Mouse (Mus musculus): Measurements from ENCODE around the gene Hist1h4a. TPM values are rescaled to one million over a fixed set of nuclear protein-coding genes. Genes with fewer than 3 reads are reported as not detected.
A peak's percentile ranks its signal among the peaks of the same experiment; 100 is the strongest.
"Not testable (repeated sequence)": the region's sequence is repeated elsewhere in the genome, so short reads cannot be mapped to it uniquely, and the experiment has no call there.

Hist1h4a gene
- total and polyA plus RNA-seq, 2 experiments from 2014 or later = 0.49 to 794 TPM

DNA sequence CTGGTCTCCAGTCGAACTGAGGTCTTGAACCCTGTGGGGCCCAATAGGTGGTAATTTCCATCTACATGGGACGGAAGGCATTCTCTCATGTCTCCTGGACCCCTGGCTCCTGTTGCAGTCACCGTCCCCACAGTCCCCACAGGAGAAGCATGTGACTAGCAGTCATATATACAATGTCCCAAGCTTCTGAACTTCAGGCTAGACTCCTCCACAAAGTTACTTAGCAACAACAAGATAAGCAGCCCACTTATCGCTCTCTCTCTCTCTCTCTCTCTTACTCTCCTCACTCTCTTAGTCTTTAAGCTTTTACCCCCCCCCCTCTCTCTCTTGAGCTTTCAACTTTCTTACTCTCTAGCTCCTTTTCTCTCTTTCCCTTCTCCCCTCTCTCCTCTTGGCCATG lies 36.8 kb downstream of the Hist1h4a start:
- H3K36me3 ChIP-seq (replicated peaks; ENCODE audit: control insufficient read depth, insufficient read depth, low read length) = no peaks in the 10 kb centered on the region
- WGBS = 56% methylated on average over 4 of the region's 4 CpGs
- no peaks in the 10 kb centered on the region for H3K27me3 ChIP-seq (ENCODE audit: control insufficient read depth, insufficient read depth, low read length)
- ATAC-seq (ENCODE audit: insufficient read depth, low read depth) (no peak), DNase-seq (ENCODE audit: low spot score) (no peak)
- H3K4me2 ChIP-seq (ENCODE audit: low read depth, low read length) = no peak overlapping the region
- H3K9ac ChIP-seq (replicated peaks; ENCODE audit: low read depth, low read length) = no peak overlapping the region
- H3K4me3 ChIP-seq (ENCODE audit: low read depth, low read length) = no peak overlapping the region
- TF ChIP-seq EP300 (IDR thresholded peaks at IDR 0.05; ENCODE audit: low read depth) = no peak
- TF ChIP-seq CTCF (IDR thresholded peaks at IDR 0.05; ENCODE audit: low read depth) = no peak
- H3K4me1 ChIP-seq (ENCODE audit: control insufficient read depth, insufficient read depth) = 0 out of 2 replicates have a peak, but pooled peaks cover 8% of the 10 kb centered on the region
- H3K9me3 ChIP-seq (replicated peaks; ENCODE audit: control insufficient read depth, low read length) = no peaks in the 10 kb centered on the region
- H3K27ac ChIP-seq (ENCODE audit: low read depth) = no peak overlapping the region

DNA sequence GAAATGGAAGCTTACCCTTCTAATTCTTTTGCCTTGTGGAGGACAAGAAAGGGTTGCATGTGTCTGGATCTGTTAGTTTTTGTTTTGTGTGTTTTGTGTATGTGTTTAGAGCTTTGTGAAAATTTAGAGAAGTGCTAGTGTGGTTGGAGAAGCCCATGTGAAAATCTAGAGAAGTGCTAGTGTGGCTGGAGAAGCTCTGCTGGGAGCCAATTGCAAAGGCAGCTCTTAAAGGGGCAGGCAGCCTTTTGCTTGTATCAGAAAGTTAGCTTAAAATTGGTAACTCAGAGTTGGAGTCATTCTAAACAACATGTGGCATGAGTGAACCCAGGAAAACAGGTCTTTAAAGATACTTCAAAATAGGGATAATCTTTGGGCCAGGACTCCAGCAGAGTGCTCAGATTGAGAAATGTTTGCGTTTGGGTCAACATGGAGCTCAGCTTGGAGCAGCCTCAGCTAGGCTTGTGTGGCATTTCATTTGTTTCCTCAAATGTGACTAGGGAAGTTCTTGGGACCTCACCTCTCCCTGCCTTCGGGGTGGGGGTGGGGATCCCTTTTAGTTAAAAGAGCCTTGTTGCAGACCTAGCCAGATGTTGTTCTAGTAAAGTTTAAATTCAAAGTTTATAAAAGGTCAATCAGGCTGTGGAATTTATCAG lies 43.3 kb downstream of the Hist1h4a start:
- not testable (repeated sequence) for H3K9ac ChIP-seq (replicated peaks; ENCODE audit: low read depth, low read length); H3K27me3 ChIP-seq (ENCODE audit: control insufficient read depth, insufficient read depth, low read length); ATAC-seq (ENCODE audit: insufficient read depth, low read depth); H3K4me3 ChIP-seq (ENCODE audit: low read depth, low read length); H3K9me3 ChIP-seq (replicated peaks; ENCODE audit: control insufficient read depth, low read length); H3K4me1 ChIP-seq (ENCODE audit: control insufficient read depth, insufficient read depth); DNase-seq (ENCODE audit: low spot score); H3K4me2 ChIP-seq (ENCODE audit: low read depth, low read length); H3K36me3 ChIP-seq (replicated peaks; ENCODE audit: control insufficient read depth, insufficient read depth, low read length)
- 0 out of 2 replicates have a peak overlapping the region, but pooled peaks have one; percentile 36 for H3K27ac ChIP-seq (ENCODE audit: low read depth)
- WGBS = 24% methylated on average over 2 of the region's 2 CpGs

DNA sequence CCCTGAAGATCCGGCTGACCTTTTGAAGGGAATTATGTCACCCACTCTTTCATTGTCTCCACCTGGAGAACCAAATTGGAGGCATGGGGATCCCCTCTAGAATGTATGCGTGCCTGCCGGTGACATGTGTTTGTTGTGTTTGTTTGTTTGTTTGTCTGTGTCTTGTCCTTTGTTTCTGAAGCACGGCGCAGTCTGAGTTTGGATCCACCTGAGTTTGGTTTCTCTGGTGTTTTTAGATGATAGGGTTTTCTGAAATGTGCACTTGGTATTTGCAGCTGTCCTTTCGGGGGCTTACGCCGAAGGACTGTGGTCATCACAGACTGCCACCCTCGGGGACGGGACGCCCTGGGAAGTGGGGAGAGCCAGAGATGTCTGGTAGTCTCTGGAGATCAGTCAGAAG lies 43.9 kb downstream of the Hist1h4a start:
- no peak overlapping the region for H3K9ac ChIP-seq (replicated peaks; ENCODE audit: low read depth, low read length)
- 44% methylated on average over 11 of the region's 11 CpGs for WGBS
- no peaks in the 10 kb centered on the region for H3K9me3 ChIP-seq (replicated peaks; ENCODE audit: control insufficient read depth, low read length)
- no peaks in the 10 kb centered on the region for H3K27me3 ChIP-seq (ENCODE audit: control insufficient read depth, insufficient read depth, low read length)
- no peak for DNase-seq (ENCODE audit: low spot score)
- 0 out of 2 replicates have a peak overlapping the region, but pooled peaks have one; percentile 36 for H3K27ac ChIP-seq (ENCODE audit: low read depth)
- ATAC-seq (ENCODE audit: insufficient read depth, low read depth) = no peak
- H3K4me2 ChIP-seq (ENCODE audit: low read depth, low read length) = no peak overlapping the region
- H3K4me3 ChIP-seq (ENCODE audit: low read depth, low read length) = no peak overlapping the region
- H3K36me3 ChIP-seq (replicated peaks; ENCODE audit: control insufficient read depth, insufficient read depth, low read length) = no peaks in the 10 kb centered on the region
- peaks cover 5% of the 10 kb centered on the region; the same call in 1 of the 2 replicates for H3K4me1 ChIP-seq (ENCODE audit: control insufficient read depth, insufficient read depth)
- no peak for TF ChIP-seq CTCF (IDR thresholded peaks at IDR 0.05; ENCODE audit: low read depth)
- no peak for TF ChIP-seq EP300 (IDR thresholded peaks at IDR 0.05; ENCODE audit: low read depth)

DNA sequence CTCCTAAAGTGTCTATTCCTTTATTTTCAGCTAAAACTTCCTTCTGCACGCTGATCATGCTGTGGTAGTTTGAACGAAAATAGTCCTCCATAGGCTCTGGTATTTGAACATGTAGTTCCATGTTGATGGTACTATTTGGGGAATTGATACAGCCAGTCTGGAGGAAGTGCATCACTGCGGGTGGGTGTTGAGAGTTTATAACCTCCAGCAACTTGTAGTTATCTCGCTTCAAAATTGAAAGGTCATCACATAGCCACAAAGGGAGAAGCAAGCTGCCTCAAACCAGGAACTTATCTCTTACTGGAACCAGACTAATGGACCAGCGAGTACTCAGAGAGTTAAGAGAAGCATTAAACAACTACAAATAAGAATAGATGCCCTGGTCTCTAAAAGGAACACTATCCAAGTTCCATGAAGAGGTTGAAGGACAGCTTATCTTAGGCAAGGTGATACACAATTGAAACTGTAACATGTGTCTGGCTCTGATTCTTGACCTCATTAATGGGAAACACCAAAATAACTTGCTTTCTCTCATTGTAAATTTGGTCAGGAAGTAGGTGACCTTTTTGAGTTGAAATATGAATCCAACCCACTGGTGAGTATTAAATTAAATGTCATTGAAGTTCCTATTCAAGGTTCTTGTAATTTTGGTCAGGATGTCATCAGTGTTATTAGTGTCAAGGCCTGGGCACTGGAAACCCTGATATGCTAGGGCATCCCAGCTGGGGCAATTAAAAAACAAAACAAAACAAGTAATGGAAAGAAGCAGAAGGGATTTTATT lies 44.6 kb downstream of the Hist1h4a start:
- Histone ChIP-seq H3K4me3 (ENCODE audit: low read depth, low read length) (no peak overlapping the region), H3K27ac (ENCODE audit: low read depth) (peak overlapping the region; percentile 36), H3K4me1 (ENCODE audit: control insufficient read depth, insufficient read depth) (peaks cover 5% of the 10 kb centered on the region; the same call in 1 of the 2 replicates), H3K9ac (replicated peaks; ENCODE audit: low read depth, low read length) (no peak overlapping the region), H3K9me3 (replicated peaks; ENCODE audit: control insufficient read depth, low read length) (no peaks in the 10 kb centered on the region), H3K36me3 (replicated peaks; ENCODE audit: control insufficient read depth, insufficient read depth, low read length) (no peaks in the 10 kb centered on the region), H3K4me2 (ENCODE audit: low read depth, low read length) (no peak overlapping the region), H3K27me3 (ENCODE audit: control insufficient read depth, insufficient read depth, low read length) (no peaks in the 10 kb centered on the region)
- 40% methylated on average over 5 of the region's 5 CpGs for WGBS
- no peak for TF ChIP-seq CTCF (IDR thresholded peaks at IDR 0.05; ENCODE audit: low read depth)
- no peak for TF ChIP-seq EP300 (IDR thresholded peaks at IDR 0.05; ENCODE audit: low read depth)
- ATAC-seq (ENCODE audit: insufficient read depth, low read depth) (0 out of 2 replicates have a peak, but pooled peaks have one; percentile 27), DNase-seq (ENCODE audit: low spot score) (no peak)

Small RNA genes within 50 kb of the gene (microRNA-seq; reads per million reads assigned to microRNA genes)
- gene Gm44314 = not detected
- gene Gm44484 = not detected

Other genes with a start within 250 kb of the Hist1h4a start
Only the 30 nearest of the 37 such genes appear.
- gene Hist1h1d, start 208.0 kb downstream of the Hist1h4a start, total RNA-seq (2014; rRNA removed; ENCODE audit: low replicate concordance) = 61.7 and 66.1 TPM in 2 replicates
- 0.16 and 0.20 TPM in 2 replicates for gene Hist1h1d, start 208.0 kb downstream of the Hist1h4a start, polyA plus RNA-seq (2015; fragmentation: Nextera tagmentation; extraction: Ambion mirVana)
- 625 and 977 TPM in 2 replicates for gene Hist1h3e, start 198.9 kb downstream of the Hist1h4a start, total RNA-seq (2014; rRNA removed; ENCODE audit: low replicate concordance)
- gene Hist1h3e, start 198.9 kb downstream of the Hist1h4a start, polyA plus RNA-seq (2015; fragmentation: Nextera tagmentation; extraction: Ambion mirVana) = 0.70 and 0.97 TPM in 2 replicates
- gene Hist1h2ae, start 190.0 kb downstream of the Hist1h4a start, total RNA-seq (2014; rRNA removed; ENCODE audit: low replicate concordance) = 171 and 312 TPM in 2 replicates
- 12.1 and 14.3 TPM in 2 replicates for gene Hist1h2ae, start 190.0 kb downstream of the Hist1h4a start, polyA plus RNA-seq (2015; fragmentation: Nextera tagmentation; extraction: Ambion mirVana)
- gene Hist1h2bg, start 189.8 kb downstream of the Hist1h4a start, total RNA-seq (2014; rRNA removed; ENCODE audit: low replicate concordance) = 1,110 and 1,666 TPM in 2 replicates
- gene Hist1h2bg, start 189.8 kb downstream of the Hist1h4a start, polyA plus RNA-seq (2015; fragmentation: Nextera tagmentation; extraction: Ambion mirVana) = 2.5 and 4.3 TPM in 2 replicates
- gene Hist1h2bf, start 187.0 kb downstream of the Hist1h4a start, total RNA-seq (2014; rRNA removed; ENCODE audit: low replicate concordance) = 603 and 951 TPM in 2 replicates
- gene Hist1h2bf, start 187.0 kb downstream of the Hist1h4a start, polyA plus RNA-seq (2015; fragmentation: Nextera tagmentation; extraction: Ambion mirVana) = 1.3 and 1.6 TPM in 2 replicates
- gene Hist1h2ad, start 186.8 kb downstream of the Hist1h4a start, total RNA-seq (2014; rRNA removed; ENCODE audit: low replicate concordance) = 568 and 769 TPM in 2 replicates
- gene Hist1h2ad, start 186.8 kb downstream of the Hist1h4a start, polyA plus RNA-seq (2015; fragmentation: Nextera tagmentation; extraction: Ambion mirVana) = 0.27 and 1.8 TPM in 2 replicates
- gene Hist1h3d, start 185.5 kb downstream of the Hist1h4a start, total RNA-seq (2014; rRNA removed; ENCODE audit: low replicate concordance) = 116 and 155 TPM in 2 replicates
- gene Hist1h3d, start 185.5 kb downstream of the Hist1h4a start, polyA plus RNA-seq (2015; fragmentation: Nextera tagmentation; extraction: Ambion mirVana) = 1.2 and 1.8 TPM in 2 replicates
- 1,649 and 2,136 TPM in 2 replicates for gene Hist1h4d, start 179.6 kb downstream of the Hist1h4a start, total RNA-seq (2014; rRNA removed; ENCODE audit: low replicate concordance)
- gene Hist1h4d, start 179.6 kb downstream of the Hist1h4a start, polyA plus RNA-seq (2015; fragmentation: Nextera tagmentation; extraction: Ambion mirVana) = 18.8 and 21.2 TPM in 2 replicates
- 253 and 309 TPM in 2 replicates for gene Hist1h2be, start 140.1 kb downstream of the Hist1h4a start, total RNA-seq (2014; rRNA removed; ENCODE audit: low replicate concordance)
- 0.82 and 1.2 TPM in 2 replicates for gene Hist1h2be, start 140.1 kb downstream of the Hist1h4a start, polyA plus RNA-seq (2015; fragmentation: Nextera tagmentation; extraction: Ambion mirVana)
- gene Hist1h1e, start 138.7 kb downstream of the Hist1h4a start, total RNA-seq (2014; rRNA removed; ENCODE audit: low replicate concordance) = 271 and 391 TPM in 2 replicates
- gene Hist1h1e, start 138.7 kb downstream of the Hist1h4a start, polyA plus RNA-seq (2015; fragmentation: Nextera tagmentation; extraction: Ambion mirVana) = 5.6 and 6.7 TPM in 2 replicates
- gene Hist1h2ac, start 77.3 kb downstream of the Hist1h4a start, total RNA-seq (2014; rRNA removed; ENCODE audit: low replicate concordance) = 62.8 and 88.1 TPM in 2 replicates
- 0.45 and 0.49 TPM in 2 replicates for gene Hist1h2ac, start 77.3 kb downstream of the Hist1h4a start, polyA plus RNA-seq (2015; fragmentation: Nextera tagmentation; extraction: Ambion mirVana)
- gene Hist1h2bc, start 77.0 kb downstream of the Hist1h4a start, total RNA-seq (2014; rRNA removed; ENCODE audit: low replicate concordance) = 253 and 309 TPM in 2 replicates
- 94.4 and 115 TPM in 2 replicates for gene Hist1h2bc, start 77.0 kb downstream of the Hist1h4a start, polyA plus RNA-seq (2015; fragmentation: Nextera tagmentation; extraction: Ambion mirVana)
- 0.23 and 2.0 TPM in 2 replicates for gene Hist1h1t, start 65.4 kb downstream of the Hist1h4a start, total RNA-seq (2014; rRNA removed; ENCODE audit: low replicate concordance)
- gene Hist1h1t, start 65.4 kb downstream of the Hist1h4a start, polyA plus RNA-seq (2015; fragmentation: Nextera tagmentation; extraction: Ambion mirVana) = not detected in 2 replicates
- gene Hist1h4c, start 62.8 kb downstream of the Hist1h4a start, total RNA-seq (2014; rRNA removed; ENCODE audit: low replicate concordance) = 1,145 and 1,607 TPM in 2 replicates
- gene Hist1h4c, start 62.8 kb downstream of the Hist1h4a start, polyA plus RNA-seq (2015; fragmentation: Nextera tagmentation; extraction: Ambion mirVana) = 1.5 and 1.7 TPM in 2 replicates
- 21.4 and 25.9 TPM in 2 replicates for gene Hfe, start 50.4 kb downstream of the Hist1h4a start, total RNA-seq (2014; rRNA removed; ENCODE audit: low replicate concordance)
- 18.0 and 22.3 TPM in 2 replicates for gene Hfe, start 50.4 kb downstream of the Hist1h4a start, polyA plus RNA-seq (2015; fragmentation: Nextera tagmentation; extraction: Ambion mirVana)
- gene Hist1h1c, start 22.4 kb downstream of the Hist1h4a start, total RNA-seq (2014; rRNA removed; ENCODE audit: low replicate concordance) = 770 and 1,043 TPM in 2 replicates
- 73.4 and 101 TPM in 2 replicates for gene Hist1h1c, start 22.4 kb downstream of the Hist1h4a start, polyA plus RNA-seq (2015; fragmentation: Nextera tagmentation; extraction: Ambion mirVana)
- gene Hist1h3c, start 15.6 kb downstream of the Hist1h4a start, total RNA-seq (2014; rRNA removed; ENCODE audit: low replicate concordance) = 1,907 and 3,007 TPM in 2 replicates
- gene Hist1h3c, start 15.6 kb downstream of the Hist1h4a start, polyA plus RNA-seq (2015; fragmentation: Nextera tagmentation; extraction: Ambion mirVana) = 1.2 and 1.3 TPM in 2 replicates
- 1,542 and 1,547 TPM in 2 replicates for gene Hist1h2bb, start 14.5 kb downstream of the Hist1h4a start, total RNA-seq (2014; rRNA removed; ENCODE audit: low replicate concordance)
- 0.59 and 0.78 TPM in 2 replicates for gene Hist1h2bb, start 14.5 kb downstream of the Hist1h4a start, polyA plus RNA-seq (2015; fragmentation: Nextera tagmentation; extraction: Ambion mirVana)
- 667 and 733 TPM in 2 replicates for gene Hist1h2ab, start 10.1 kb downstream of the Hist1h4a start, total RNA-seq (2014; rRNA removed; ENCODE audit: low replicate concordance)
- 5.6 and 7.6 TPM in 2 replicates for gene Hist1h2ab, start 10.1 kb downstream of the Hist1h4a start, polyA plus RNA-seq (2015; fragmentation: Nextera tagmentation; extraction: Ambion mirVana)
- gene Hist1h3b, start 9.0 kb downstream of the Hist1h4a start, total RNA-seq (2014; rRNA removed; ENCODE audit: low replicate concordance) = 800 and 1,239 TPM in 2 replicates
- gene Hist1h3b, start 9.0 kb downstream of the Hist1h4a start, polyA plus RNA-seq (2015; fragmentation: Nextera tagmentation; extraction: Ambion mirVana) = 3.2 and 3.3 TPM in 2 replicates
- gene Hist1h4b, start 4.2 kb downstream of the Hist1h4a start, total RNA-seq (2014; rRNA removed; ENCODE audit: low replicate concordance) = 252 and 267 TPM in 2 replicates
- gene Hist1h4b, start 4.2 kb downstream of the Hist1h4a start, polyA plus RNA-seq (2015; fragmentation: Nextera tagmentation; extraction: Ambion mirVana) = 0.46 and 0.60 TPM in 2 replicates
- 1,794 and 2,478 TPM in 2 replicates for gene Hist1h3a, start 1.2 kb upstream of the Hist1h4a start, total RNA-seq (2014; rRNA removed; ENCODE audit: low replicate concordance)
- gene Hist1h3a, start 1.2 kb upstream of the Hist1h4a start, polyA plus RNA-seq (2015; fragmentation: Nextera tagmentation; extraction: Ambion mirVana) = 1.4 and 1.7 TPM in 2 replicates
- gene Hist1h1a, start 2.4 kb upstream of the Hist1h4a start, total RNA-seq (2014; rRNA removed; ENCODE audit: low replicate concordance) = 261 and 272 TPM in 2 replicates
- gene Hist1h1a, start 2.4 kb upstream of the Hist1h4a start, polyA plus RNA-seq (2015; fragmentation: Nextera tagmentation; extraction: Ambion mirVana) = 0.81 and 0.82 TPM in 2 replicates
- not detected in 2 replicates for gene Trim38, start 8.7 kb upstream of the Hist1h4a start, total RNA-seq (2014; rRNA removed; ENCODE audit: low replicate concordance)
- 0.08 and 0.10 TPM in 2 replicates for gene Trim38, start 8.7 kb upstream of the Hist1h4a start, polyA plus RNA-seq (2015; fragmentation: Nextera tagmentation; extraction: Ambion mirVana)
- not detected in 2 replicates for gene Slc17a2, start 45.8 kb upstream of the Hist1h4a start, total RNA-seq (2014; rRNA removed; ENCODE audit: low replicate concordance)
- gene Slc17a2, start 45.8 kb upstream of the Hist1h4a start, polyA plus RNA-seq (2015; fragmentation: Nextera tagmentation; extraction: Ambion mirVana) = not detected in 2 replicates
- gene Slc17a3, start 78.2 kb upstream of the Hist1h4a start, total RNA-seq (2014; rRNA removed; ENCODE audit: low replicate concordance) = 0.08 TPM in 1 of 2 replicates, not detected in the other
- not detected in 2 replicates for gene Slc17a3, start 78.2 kb upstream of the Hist1h4a start, polyA plus RNA-seq (2015; fragmentation: Nextera tagmentation; extraction: Ambion mirVana)
- not detected in 2 replicates for gene Slc17a1, start 106.5 kb upstream of the Hist1h4a start, total RNA-seq (2014; rRNA removed; ENCODE audit: low replicate concordance)
- not detected in 2 replicates for gene Slc17a1, start 106.5 kb upstream of the Hist1h4a start, polyA plus RNA-seq (2015; fragmentation: Nextera tagmentation; extraction: Ambion mirVana)
- not detected in 2 replicates for gene Slc17a4, start 153.8 kb upstream of the Hist1h4a start, total RNA-seq (2014; rRNA removed; ENCODE audit: low replicate concordance)
- gene Slc17a4, start 153.8 kb upstream of the Hist1h4a start, polyA plus RNA-seq (2015; fragmentation: Nextera tagmentation; extraction: Ambion mirVana) = not detected in 2 replicates
- gene Hist1h2ba, start 172.9 kb upstream of the Hist1h4a start, total RNA-seq (2014; rRNA removed; ENCODE audit: low replicate concordance) = not detected in 2 replicates
- gene Hist1h2ba, start 172.9 kb upstream of the Hist1h4a start, polyA plus RNA-seq (2015; fragmentation: Nextera tagmentation; extraction: Ambion mirVana) = not detected in 2 replicates
- gene Hist1h2aa, start 173.2 kb upstream of the Hist1h4a start, total RNA-seq (2014; rRNA removed; ENCODE audit: low replicate concordance) = not detected in 2 replicates
- not detected in 2 replicates for gene Hist1h2aa, start 173.2 kb upstream of the Hist1h4a start, polyA plus RNA-seq (2015; fragmentation: Nextera tagmentation; extraction: Ambion mirVana)

Measured in heart, postnatal 0 days (tissue).